Mouse (Mus musculus): ENCODE measurements around the gene Cxcr1. TPM values are rescaled to one million over a fixed set of nuclear protein-coding genes. Genes with fewer than 3 reads are reported as not detected.

Cxcr1 gene
- total RNA-seq, 2 experiments from 2014 or later: not detected

Small RNA genes lying within 50 kb of the gene (microRNA-seq; reads per million reads assigned to microRNA genes)
- 0 reads per million in 2 experiments for gene Mir1928

Other genes starting within 250 kb of the Cxcr1 start
- gene Tns1, start 70.2 kb downstream of the Cxcr1 start, total RNA-seq (2021): 10 to 100 TPM; 49.6 to 52.2 TPM
- gene Rufy4, start 69.1 kb downstream of the Cxcr1 start, total RNA-seq (2021): under 1 TPM; 0.18 to 0.24 TPM
- not detected for gene Cxcr2, start 40.6 kb downstream of the Cxcr1 start, total RNA-seq (2021)
- 100 to 1,000 TPM; 344 to 348 TPM for gene Arpc2, start 41.5 kb upstream of the Cxcr1 start, total RNA-seq (2021)
- not detected for gene Gpbar1, start 83.9 kb upstream of the Cxcr1 start, total RNA-seq (2021)
- gene Aamp, start 90.1 kb upstream of the Cxcr1 start, total RNA-seq (2021): 100 to 1,000 TPM; 143 to 145 TPM
- 100 to 1,000 TPM; 143 to 157 TPM for gene Pnkd, start 90.3 kb upstream of the Cxcr1 start, total RNA-seq (2021)
- 10 to 100 TPM; 19.5 to 19.7 TPM for gene Tmbim1, start 111.0 kb upstream of the Cxcr1 start, total RNA-seq (2021)
- gene Catip, start 167.5 kb upstream of the Cxcr1 start, total RNA-seq (2021): 1 to 10 TPM; 1.1 to 1.8 TPM
- 1 to 10 TPM; 1.6 to 5.3 TPM for gene Slc11a1, start 180.6 kb upstream of the Cxcr1 start, total RNA-seq (2021)
- 10 to 100 TPM; 23.8 to 28.2 TPM for gene Ctdsp1, start 196.9 kb upstream of the Cxcr1 start, total RNA-seq (2021)
- gene Vil1, start 214.7 kb upstream of the Cxcr1 start, total RNA-seq (2021): 1 to 10 TPM in 1 of 2 experiments, under 1 TPM in 1; 0.62 to 1.2 TPM